ENCODE assay signal across 12 mouse cellular contexts in genomic region chr9:122187451-122187921, GRCm38 (mm10).
DNase-seq lines count a peak whose midpoint lies in the region; TF ChIP-seq lines count a peak whose summit lies in the region.
"Had no signal": no experiment of that assay in that cellular context is flagged by ENCODE, and none has a peak within 500 bp of the region (broad histone marks: within the 10 kb centered on the region; RNA-seq: fewer than 3 reads in every experiment).

No protein-coding gene starts in this region.

- H3K9ac ChIP-seq in MEL (ENCODE audit: control insufficient read depth, low read depth, low read length, poor library complexity, severe bottlenecking): no peak overlapping the region
- H3K9ac ChIP-seq: hindbrain, embryonic 14.5 days; liver, embryonic 15.5 days had no signal

- no peaks in the 10 kb centered on the region for H3K27me3 ChIP-seq in MEL (ENCODE audit: control insufficient read depth in 1 of 2, insufficient read depth in 2 of 2, low read length in 2 of 2)
- H3K27me3 ChIP-seq: liver, embryonic 15.5 days had no signal

- H3K79me2 ChIP-seq in MEL (ENCODE audit: control insufficient read depth, insufficient read depth, low read length, poor library complexity): no peaks in the 10 kb centered on the region

- H3K4me1 ChIP-seq in MEL (ENCODE audit: control insufficient read depth in 1 of 2, insufficient read depth in 2 of 2, low read length in 2 of 2): no peaks in the 10 kb centered on the region

- no peaks in the 10 kb centered on the region for H3K9me3 ChIP-seq in MEL (replicated peaks; ENCODE audit: insufficient read depth, low read length)
- H3K9me3 ChIP-seq: liver, embryonic 15.5 days had no signal

- no peak for TF ChIP-seq EP300 in MEL (IDR thresholded peaks at IDR 0.05; ENCODE audit: low read depth in 1 of 2, low read length in 2 of 2)

- peak; percentile 30 to 41 for DNase-seq in kidney, postnatal 36 days
- DNase-seq in kidney, postnatal 25 days: no peak
- no peak for DNase-seq in MEL (ENCODE audit: low read depth, low spot score)
- peak; percentile 78 to 82 for DNase-seq in heart, adult 9 months (ENCODE audit: low spot score in 2 of 2)
- peak; percentile 66 to 67 for DNase-seq in heart, postnatal 36 days
- DNase-seq in frontal cortex, postnatal 36 days (ENCODE audit: low spot score in 2 of 2): no peak
- no peak for DNase-seq in embryo, embryonic 11 days
- no peak for DNase-seq in cerebellum, adult 18-20 months
- DNase-seq: cerebellum, adult 8-10 months; kidney, postnatal 14 days had no signal

- no peak overlapping the region for H3K4me3 ChIP-seq in MEL (ENCODE audit: control insufficient read depth in 1 of 2, insufficient read depth in 1 of 2, low read depth in 2 of 2, low read length in 2 of 2)
- H3K4me3 ChIP-seq: liver, embryonic 15.5 days had no signal

- H3K36me3 ChIP-seq in MEL (ENCODE audit: control insufficient read depth in 1 of 2, insufficient read depth in 2 of 2, low read length in 2 of 2): no peaks in the 10 kb centered on the region
- H3K36me3 ChIP-seq: liver, embryonic 15.5 days had no signal

- intact Hi-C loops in heart, postnatal 36 days (cut with DNase I): no loop called here

- no peak overlapping the region for H3K27ac ChIP-seq in MEL (ENCODE audit: control insufficient read depth, low read depth, low read length)
- H3K27ac ChIP-seq: hindbrain, embryonic 14.5 days; liver, embryonic 15.5 days had no signal

- no peak for TF ChIP-seq RAD21 in MEL (IDR thresholded peaks at IDR 0.05; ENCODE audit: low read depth, low read length)

- TF ChIP-seq POLR2A in MEL (IDR thresholded peaks at IDR 0.05; ENCODE audit: control insufficient read depth in 1 of 2, insufficient read depth in 1 of 2, low read depth in 1 of 2, low read length in 2 of 2, poor library complexity in 1 of 2): no peak

- TF ChIP-seq CTCF in MEL (IDR thresholded peaks at IDR 0.05 in 2 of 3, conservative IDR thresholded peaks at IDR 0.05 in 1 of 3; ENCODE audit: control insufficient read depth in 1 of 3, insufficient read depth in 1 of 3, low read depth in 2 of 3, low read length in 3 of 3, poor library complexity in 1 of 3, severe bottlenecking in 1 of 3): no peak

TF ChIP-seq in MEL, 35 proteins besides CTCF, POLR2A, EP300 and RAD21:
- TF ChIP-seq GABPA (IDR thresholded peaks at IDR 0.05; ENCODE audit: low read depth, low read length) (no peak), MEF2A (IDR thresholded peaks at IDR 0.05; ENCODE audit: extremely low read depth, insufficient replicate concordance, low read depth, low read length, poor library complexity, severe bottlenecking) (peak; percentile 48; the same call in 1 of the 2 replicates)

Comparison
In these comparisons a context has a peak if more than half of its experiments do, and no peak if none do; other contexts are left out.
1. DNase-seq: peak in kidney, postnatal 36 days (2 of 2), heart, adult 9 months (2 of 2) and heart, postnatal 36 days (2 of 2); none in kidney, postnatal 25 days (0 of 2), MEL (single experiment), frontal cortex, postnatal 36 days (0 of 2), embryo, embryonic 11 days (single experiment) and cerebellum, adult 18-20 months (0 of 2).